Mouse (Mus musculus): ENCODE data around the gene Ifi203.
"Not testable (repeated sequence)": the region's sequence is repeated elsewhere in the genome, so short reads cannot be mapped to it uniquely, and the experiment has no call there.

GRCm38 (mm10) chr1:173955839-173956527, 13.5 kb upstream of the Ifi203 start:
- not testable (repeated sequence) for TF ChIP-seq EP300 (optimal IDR thresholded peaks at IDR 0.05); CTCF (IDR thresholded peaks at IDR 0.05; ENCODE audit: low read depth)

Measured in stomach, postnatal 0 days (tissue).